Comparison of ENCODE assay signal across 11 mouse cellular contexts in the genomic region with DNA sequence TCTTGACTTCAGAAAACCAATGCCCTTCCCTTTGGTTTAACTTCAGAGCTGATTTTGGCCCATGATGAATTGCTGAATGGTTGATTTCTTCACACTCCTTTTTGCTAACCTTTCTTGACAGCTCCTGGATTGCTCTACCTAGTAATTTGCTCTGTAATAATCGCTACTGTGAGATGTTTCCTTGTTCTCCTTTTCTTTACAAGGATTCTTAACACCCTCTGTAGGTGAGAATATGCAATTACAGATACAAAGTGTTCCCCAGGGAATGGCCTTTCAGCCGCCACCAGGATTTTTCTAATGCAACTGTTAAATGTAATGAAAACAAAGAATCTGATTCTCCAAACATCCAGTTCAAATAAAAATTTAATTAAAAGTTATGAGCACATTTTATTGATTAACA.
A peak's percentile ranks its signal among the peaks of the same experiment; 100 is the strongest.
DNase-seq lines count a peak whose midpoint lies in the region; TF ChIP-seq lines count a peak whose summit lies in the region.
"Had no signal": no experiment of that assay in that cellular context is flagged by ENCODE, and none has a peak within 500 bp of the region (broad histone marks: within the 10 kb centered on the region; RNA-seq: fewer than 3 reads in every experiment).

No protein-coding gene starts in this region.

- H3K27ac ChIP-seq in gastrocnemius, adult 2 months: no peak overlapping the region
- H3K27ac ChIP-seq: embryonic facial prominence, embryonic 12.5 days; heart, embryonic 13.5 days had no signal

- H3K4me1 ChIP-seq in lung, adult 2 months (ENCODE audit: control insufficient read depth, insufficient read depth, low read length): no peaks in the 10 kb centered on the region
- H3K4me1 ChIP-seq: heart, embryonic 13.5 days had no signal

- WGBS in lung, adult 2 months: 8% methylated on average over 2 of the region's 2 CpGs

- intact Hi-C loops in gastrocnemius, adult 2 months (cut with DNase I): loop anchor here (10.0 kb wide), 1 partner anchor 414 kb away; a partner anchor contains a TSS

- H3K4me3 ChIP-seq in gastrocnemius, adult 2 months: no peak overlapping the region
- H3K4me3 ChIP-seq in lung, adult 2 months (replicated peaks; ENCODE audit: extremely low read depth, low read depth, low read length): no peak overlapping the region
- H3K4me3 ChIP-seq: embryonic facial prominence, embryonic 12.5 days; heart, embryonic 13.5 days had no signal

- no peak for TF ChIP-seq POLR2A in lung, adult 2 months (IDR thresholded peaks at IDR 0.05; ENCODE audit: borderline replicate concordance, extremely low read depth, low read depth, low read length)

- DNase-seq in gastrocnemius, adult 2 months: no peak
- no peak for DNase-seq in gastrocnemius, adult 8-10 months (ENCODE audit: low spot score in 2 of 2)
- no peak for DNase-seq in lung, adult 2 months
- DNase-seq in lung, postnatal 10 days: no peak
- DNase-seq in cerebellum, adult 8-10 months: peak; percentile 43
- peak; percentile 77 for DNase-seq in retina, embryonic 14.5 days (ENCODE audit: low spot score)
- no peak for DNase-seq in layer of hippocampus, adult 9-11 months
- no peak for DNase-seq in right cerebral cortex, postnatal 36 days (ENCODE audit: low spot score in 2 of 2)
- DNase-seq: right cerebral cortex, postnatal 25 days had no signal

- peak; percentile 54 for TF ChIP-seq CTCF in gastrocnemius, adult 2 months (IDR thresholded peaks at IDR 0.05)
- peak; percentile 33; the same call in 1 of the 2 replicates for TF ChIP-seq CTCF in lung, adult 2 months (IDR thresholded peaks at IDR 0.05; ENCODE audit: insufficient read depth, low read length)

Comparison
In these comparisons a context has a peak if more than half of its experiments do, and no peak if none do; other contexts are left out.
1. DNase-seq: peak in cerebellum, adult 8-10 months (single experiment) and retina, embryonic 14.5 days (single experiment); none in gastrocnemius, adult 2 months (single experiment), gastrocnemius, adult 8-10 months (0 of 2), lung, adult 2 months (single experiment), lung, postnatal 10 days (single experiment), layer of hippocampus, adult 9-11 months (single experiment) and right cerebral cortex, postnatal 36 days (0 of 2).